Mouse (Mus musculus) kidney, postnatal 0 days (tissue): ENCODE data around the gene Sfta2. TPM values are rescaled to one million over a fixed set of nuclear protein-coding genes. Genes with fewer than 3 reads are reported as not detected.

Source experiments
- ATAC-seq: fragments of 200-750 bp; cut with Nextera tagmentation; replicated peaks from 2 replicates; pipeline ENCODE4 v1.8.0; 2017; ENCODE audit warnings: low read depth, moderate number of reproducible peaks, moderate TSS enrichment, moderate library complexity; ENCODE audit not compliant: low FRiP score
- DNase-seq: peaks from one replicate; pipeline ENCODE4 v3.0.0-alpha.2; 2016; ENCODE audit warnings: low spot score
- H3K27ac ChIP-seq: fragments of 300-500 bp; sonication (generic); 2 replicates; pipeline ENCODE4 v1.5.1; 2014; ENCODE audit warnings: mild to moderate bottlenecking
- H3K27me3 ChIP-seq: fragments of 300-500 bp; sonication (generic); 2 replicates; pipeline ENCODE4 v1.6.1; 2014; ENCODE audit warnings: low read length, mixed read lengths; ENCODE audit not compliant: insufficient read depth
- H3K36me3 ChIP-seq: fragments of 300-500 bp; sonication (generic); 2 replicates; pipeline ENCODE4 v1.6.1; 2014; ENCODE audit warnings: low read length, mixed read lengths; ENCODE audit not compliant: insufficient read depth
- H3K4me1 ChIP-seq: fragments of 300-500 bp; sonication (generic); replicated peaks from 2 replicates; pipeline ENCODE4 v1.6.1; 2014; ENCODE audit warnings: antibody characterized with exemption, low read length, mixed read lengths; ENCODE audit not compliant: insufficient read depth
- H3K4me2 ChIP-seq: fragments of 300-500 bp; sonication (generic); 2 replicates; pipeline ENCODE4 v1.6.1; 2014; ENCODE audit warnings: mild to moderate bottlenecking, low read length, moderate library complexity, mixed read lengths
- H3K4me3 ChIP-seq: fragments of 300-500 bp; sonication (generic); replicated peaks from 2 replicates; pipeline ENCODE4 v1.5.1; 2014; ENCODE audit warnings: low read depth, low read length
- H3K9ac ChIP-seq: fragments of 300-500 bp; sonication (generic); 2 replicates; pipeline ENCODE4 v1.6.1; 2014; ENCODE audit warnings: low read depth, low read length
- H3K9me3 ChIP-seq: fragments of 300-500 bp; sonication (generic); replicated peaks from 2 replicates; pipeline ENCODE4 v1.6.1; 2016; ENCODE audit warnings: low read length, inconsistent platforms, mixed read lengths
- CTCF ChIP-seq: IDR thresholded peaks from 2 replicates; pipeline ENCODE4 v1.5.1; 2016; ENCODE audit warnings: antibody characterized with exemption, low read depth, mild to moderate bottlenecking, moderate library complexity
- WGBS: fragments of 180-500 bp; shearing (Covaris S2); extraction: QIAGEN DNeasy Blood & Tissue Kit; methylation state at CpG from one replicate; pipeline ENCODE4 v1.1.7; 2014; 5-methylcytosine and 5-hydroxymethylcytosine counted together
- polyA plus RNA-seq: library from polyadenylated mRNA; unstranded; fragments of >200 nt; fragmentation: Nextera tagmentation; extraction: Ambion mirVana; gene quantifications from 2 replicates; pipeline ENCODE4 v1.2.1, GENCODE M21; 2015

Gene Sfta2
- polyA plus RNA-seq, 1 experiment from 2014 or later: 5.0 TPM

- Histone ChIP-seq H3K9me3 (no peaks in the 10 kb centered on the region), H3K4me1 (peaks cover 12% of the 10 kb centered on the region), H3K4me3 (peak overlapping the region; percentile 64), H3K9ac (peak overlapping the region; percentile 77), H3K36me3 (peaks cover 15% of the 10 kb centered on the region; the same call in 1 of the 2 replicates), H3K27ac (peak overlapping the region; percentile 87), H3K27me3 (no peaks in the 10 kb centered on the region), H3K4me2 (peak overlapping the region; percentile 95)
- WGBS: 3% methylated on average over 13 of the region's 13 CpGs
- no peak for TF ChIP-seq CTCF
- ATAC-seq: no peak; the same call in none of the 2 replicates
- DNase-seq: peak; percentile 31
These were observed 65.5 kb downstream of the Sfta2 start for GRCm38 (mm10) chr17:35666851-35667256.

GRCm38 (mm10) chr17:35667334-35668065 lies 66.2 kb downstream of the Sfta2 start, which contains the start of gene Vars2:
TSS of gene Vars2 (minus strand) at chr17:35667592.
- no peaks in the 10 kb centered on the region for H3K9me3 ChIP-seq
- peak within 1 kb of the TSS; percentile 95 for H3K4me2 ChIP-seq
- peak within 1 kb of the TSS; percentile 64 for H3K4me3 ChIP-seq
- 0 out of 2 replicates have a peak, but pooled peaks have one; percentile 1 for TF ChIP-seq CTCF
- DNase-seq (peak; percentile 96), ATAC-seq (peak; percentile 84)
- peaks cover 12% of the 10 kb centered on the region for H3K4me1 ChIP-seq
- H3K27ac ChIP-seq: peak within 1 kb of the TSS; percentile 87
- peaks cover 13% of the 10 kb centered on the region; the same call in 1 of the 2 replicates for H3K36me3 ChIP-seq
- under 1% methylated on average over 61 of the region's 61 CpGs for WGBS
- peak within 1 kb of the TSS; percentile 77 for H3K9ac ChIP-seq
- H3K27me3 ChIP-seq: no peaks in the 10 kb centered on the region

GRCm38 (mm10) chr17:35669731-35670130 lies 68.4 kb downstream of the Sfta2 start:
- Histone ChIP-seq H3K9me3 (no peaks in the 10 kb centered on the region), H3K27ac (no peak overlapping the region), H3K36me3 (no peaks in the 10 kb centered on the region), H3K4me2 (no peak overlapping the region), H3K4me3 (no peak overlapping the region), H3K27me3 (no peaks in the 10 kb centered on the region), H3K9ac (no peak overlapping the region), H3K4me1 (peaks cover 15% of the 10 kb centered on the region)
- DNase-seq (no peak), ATAC-seq (no peak)
- TF ChIP-seq CTCF: no peak
- WGBS: 93% methylated on average over 9 of the region's 9 CpGs

- no peak for DNase-seq
- Histone ChIP-seq H3K9ac (no peak overlapping the region), H3K36me3 (no peaks in the 10 kb centered on the region), H3K27me3 (no peaks in the 10 kb centered on the region), H3K27ac (no peak overlapping the region), H3K4me2 (no peak overlapping the region), H3K4me1 (peaks cover 10% of the 10 kb centered on the region), H3K9me3 (no peaks in the 10 kb centered on the region), H3K4me3 (no peak overlapping the region)
- ATAC-seq: no peak
- no peak for TF ChIP-seq CTCF
- 94% methylated on average over 6 of the region's 6 CpGs for WGBS
These were observed 70.5 kb downstream of the Sfta2 start for GRCm38 (mm10) chr17:35671846-35672245.

- H3K9ac ChIP-seq: peak overlapping the region; percentile 69; the same call in 1 of the 2 replicates
These were observed 71.2 kb downstream of the Sfta2 start for GRCm38 (mm10) chr17:35672527-35672926.

GRCm38 (mm10) chr17:35673416-35674035 lies 72.2 kb downstream of the Sfta2 start, which contains the start of gene Gtf2h4:
TSS of gene Gtf2h4 (minus strand) at chr17:35673739.
- WGBS: 1% methylated on average over 23 of the region's 23 CpGs
- no peak for TF ChIP-seq CTCF

More at GRCm38 (mm10) chr17:35672527-35672926, 71.2 kb downstream of the Sfta2 start:
- Histone ChIP-seq H3K4me3 (no peak overlapping the region), H3K27ac (no peak overlapping the region), H3K4me1 (peaks cover 8% of the 10 kb centered on the region; the same call in 1 of the 2 replicates), H3K36me3 (no peaks in the 10 kb centered on the region), H3K4me2 (no peak overlapping the region; the same call in 1 of the 2 replicates), H3K27me3 (no peaks in the 10 kb centered on the region), H3K9me3 (no peaks in the 10 kb centered on the region)
- ATAC-seq (no peak), DNase-seq (no peak)
- 85% methylated on average over 6 of the region's 6 CpGs for WGBS
- TF ChIP-seq CTCF: no peak

More at GRCm38 (mm10) chr17:35673416-35674035, 72.2 kb downstream of the Sfta2 start, which contains the start of gene Gtf2h4:
- DNase-seq (peak; percentile 98), ATAC-seq (peak; percentile 96)
- H3K4me1 ChIP-seq: peaks cover 4% of the 10 kb centered on the region; the same call in 1 of the 2 replicates
- no peaks in the 10 kb centered on the region for H3K27me3 ChIP-seq
- peak within 1 kb of the TSS; percentile 69 for H3K9ac ChIP-seq
- H3K27ac ChIP-seq: no peak within 1 kb of the TSS
- no peaks in the 10 kb centered on the region for H3K36me3 ChIP-seq
- H3K4me3 ChIP-seq: peak within 1 kb of the TSS; percentile 55
- H3K4me2 ChIP-seq: peak within 1 kb of the TSS; percentile 79
- H3K9me3 ChIP-seq: no peaks in the 10 kb centered on the region
